10 mouse cellular contexts compared by ENCODE assay signal in genomic region chr4:56820017-56820550, GRCm38 (mm10). TPM values are rescaled to one million over a fixed set of nuclear protein-coding genes. Genes with fewer than 3 reads are reported as not detected.
DNase-seq lines count a peak whose midpoint lies in the region; ATAC-seq and TF ChIP-seq lines count a peak whose summit lies in the region.
"Had no signal": no experiment of that assay in that cellular context is flagged by ENCODE, and none has a peak within 500 bp of the region (broad histone marks: within the 10 kb centered on the region; RNA-seq: fewer than 3 reads in every experiment).

No protein-coding gene starts in this region.

- no peak overlapping the region for H3K27ac ChIP-seq in forebrain, embryonic 12.5 days
- H3K27ac ChIP-seq in forebrain, embryonic 11.5 days (ENCODE audit: low read depth, low read length): no peak overlapping the region
- no peak overlapping the region for H3K27ac ChIP-seq in limb, embryonic 14.5 days (replicated peaks; ENCODE audit: low read depth, low read length)
- no peak overlapping the region for H3K27ac ChIP-seq in limb, embryonic 10.5 days
- no peak overlapping the region for H3K27ac ChIP-seq in MEL (ENCODE audit: control insufficient read depth, low read depth, low read length)
- no peak overlapping the region for H3K27ac ChIP-seq in heart, embryonic 11.5 days (ENCODE audit: low read depth, low read length)

- TF ChIP-seq EP300 in MEL (IDR thresholded peaks at IDR 0.05; ENCODE audit: low read depth in 1 of 2, low read length in 2 of 2): no peak

- ATAC-seq in forebrain, embryonic 12.5 days (ENCODE audit: low FRiP score): 0 out of 2 replicates have a peak, but pooled peaks have one; percentile 58
- no peak for ATAC-seq in forebrain, embryonic 11.5 days (replicated peaks; ENCODE audit: low FRiP score)
- peak; percentile 41; the same call in 1 of the 2 replicates for ATAC-seq in limb, embryonic 14.5 days (ENCODE audit: low FRiP score, low read depth)
- ATAC-seq in megakaryocyte-erythroid progenitor cell, adult 5-6 weeks (replicated peaks; ENCODE audit: low FRiP score, low TSS enrichment, poor library complexity, severe bottlenecking): peak; percentile 41; the same call in 1 of the 2 replicates
- no peak for ATAC-seq in heart, embryonic 11.5 days (replicated peaks; ENCODE audit: insufficient number of reproducible peaks, low FRiP score, low TSS enrichment)

- H3K4me3 ChIP-seq in forebrain, embryonic 12.5 days (replicated peaks): no peak overlapping the region
- no peak overlapping the region for H3K4me3 ChIP-seq in forebrain, embryonic 11.5 days (ENCODE audit: low read depth, low read length)
- H3K4me3 ChIP-seq in limb, embryonic 14.5 days (replicated peaks; ENCODE audit: low read length): no peak overlapping the region
- H3K4me3 ChIP-seq in limb, embryonic 10.5 days: no peak overlapping the region
- H3K4me3 ChIP-seq in MEL (ENCODE audit: control insufficient read depth in 1 of 2, insufficient read depth in 1 of 2, low read depth in 2 of 2, low read length in 2 of 2): no peak overlapping the region
- H3K4me3 ChIP-seq in heart, embryonic 11.5 days (ENCODE audit: low read depth, low read length): no peak overlapping the region

- no peak overlapping the region for H3K4me2 ChIP-seq in forebrain, embryonic 12.5 days
- no peak overlapping the region for H3K4me2 ChIP-seq in forebrain, embryonic 11.5 days (ENCODE audit: low read depth, low read length, severe bottlenecking)
- no peak overlapping the region for H3K4me2 ChIP-seq in limb, embryonic 14.5 days (replicated peaks; ENCODE audit: low read depth, low read length, severe bottlenecking)
- no peak overlapping the region for H3K4me2 ChIP-seq in heart, embryonic 11.5 days

- TF ChIP-seq POLR2A in limb, embryonic 14.5 days (IDR thresholded peaks at IDR 0.05; ENCODE audit: borderline replicate concordance, extremely low read depth, insufficient read depth, insufficient read length): no peak
- no peak for TF ChIP-seq POLR2A in MEL (IDR thresholded peaks at IDR 0.05; ENCODE audit: control insufficient read depth in 1 of 2, insufficient read depth in 1 of 2, low read depth in 1 of 2, low read length in 2 of 2, poor library complexity in 1 of 2)

- H3K36me3 ChIP-seq in forebrain, embryonic 12.5 days (replicated peaks): peaks cover 22% of the 10 kb centered on the region
- H3K36me3 ChIP-seq in forebrain, embryonic 11.5 days (ENCODE audit: control insufficient read depth, insufficient read depth, low read length): no peaks in the 10 kb centered on the region; the same call in 1 of the 2 replicates
- peaks cover 7% of the 10 kb centered on the region; the same call in 1 of the 2 replicates for H3K36me3 ChIP-seq in limb, embryonic 14.5 days (ENCODE audit: control insufficient read depth, insufficient read depth, low read length)
- peaks cover 8% of the 10 kb centered on the region; the same call in 1 of the 2 replicates for H3K36me3 ChIP-seq in limb, embryonic 10.5 days
- H3K36me3 ChIP-seq in MEL (ENCODE audit: control insufficient read depth in 1 of 2, insufficient read depth in 2 of 2, low read length in 2 of 2): no peaks in the 10 kb centered on the region
- no peaks in the 10 kb centered on the region for H3K36me3 ChIP-seq in heart, embryonic 11.5 days (ENCODE audit: control insufficient read depth, insufficient read depth, low read length)

- no peak overlapping the region for H3K9ac ChIP-seq in forebrain, embryonic 12.5 days
- H3K9ac ChIP-seq in forebrain, embryonic 11.5 days (ENCODE audit: low read length): no peak overlapping the region
- H3K9ac ChIP-seq in limb, embryonic 14.5 days (ENCODE audit: low read depth, low read length, severe bottlenecking): no peak overlapping the region
- H3K9ac ChIP-seq in MEL (ENCODE audit: control insufficient read depth, low read depth, low read length, poor library complexity, severe bottlenecking): no peak overlapping the region
- H3K9ac ChIP-seq in heart, embryonic 11.5 days (ENCODE audit: low read depth, low read length): no peak overlapping the region

- H3K27me3 ChIP-seq in forebrain, embryonic 12.5 days: no peaks in the 10 kb centered on the region
- H3K27me3 ChIP-seq in forebrain, embryonic 11.5 days (ENCODE audit: control insufficient read depth, insufficient read depth, low read length): no peaks in the 10 kb centered on the region
- H3K27me3 ChIP-seq in limb, embryonic 14.5 days (ENCODE audit: control insufficient read depth, insufficient read depth, low read length): no peaks in the 10 kb centered on the region
- no peaks in the 10 kb centered on the region for H3K27me3 ChIP-seq in limb, embryonic 10.5 days (ENCODE audit: low read depth, poor library complexity, severe bottlenecking)
- no peaks in the 10 kb centered on the region for H3K27me3 ChIP-seq in MEL (ENCODE audit: control insufficient read depth in 1 of 2, insufficient read depth in 2 of 2, low read length in 2 of 2)
- no peaks in the 10 kb centered on the region for H3K27me3 ChIP-seq in heart, embryonic 11.5 days (ENCODE audit: control insufficient read depth, insufficient read depth, low read length)

- H3K9me3 ChIP-seq in forebrain, embryonic 12.5 days: no peaks in the 10 kb centered on the region
- H3K9me3 ChIP-seq in forebrain, embryonic 11.5 days (ENCODE audit: control insufficient read depth, low read length): no peaks in the 10 kb centered on the region
- H3K9me3 ChIP-seq in limb, embryonic 14.5 days (ENCODE audit: control insufficient read depth, low read length): no peaks in the 10 kb centered on the region
- no peaks in the 10 kb centered on the region for H3K9me3 ChIP-seq in limb, embryonic 10.5 days (replicated peaks)
- H3K9me3 ChIP-seq in MEL (replicated peaks; ENCODE audit: insufficient read depth, low read length): no peaks in the 10 kb centered on the region
- H3K9me3 ChIP-seq in heart, embryonic 11.5 days (replicated peaks; ENCODE audit: control insufficient read depth, low read length): no peaks in the 10 kb centered on the region
- H3K9me3 ChIP-seq: G1E had no signal

- H3K4me1 ChIP-seq in forebrain, embryonic 12.5 days: no peaks in the 10 kb centered on the region
- no peaks in the 10 kb centered on the region for H3K4me1 ChIP-seq in forebrain, embryonic 11.5 days (replicated peaks; ENCODE audit: control insufficient read depth, insufficient read depth, low read length)
- no peaks in the 10 kb centered on the region for H3K4me1 ChIP-seq in limb, embryonic 14.5 days (ENCODE audit: control insufficient read depth, insufficient read depth, low read length)
- peaks cover 9% of the 10 kb centered on the region for H3K4me1 ChIP-seq in limb, embryonic 10.5 days
- H3K4me1 ChIP-seq in MEL (ENCODE audit: control insufficient read depth in 1 of 2, insufficient read depth in 2 of 2, low read length in 2 of 2): no peaks in the 10 kb centered on the region
- H3K4me1 ChIP-seq in heart, embryonic 11.5 days (ENCODE audit: control insufficient read depth, insufficient read depth, low read length): no peaks in the 10 kb centered on the region

- no peaks in the 10 kb centered on the region for H3K79me2 ChIP-seq in MEL (ENCODE audit: control insufficient read depth, insufficient read depth, low read length, poor library complexity)

- TF ChIP-seq CTCF in MEL (IDR thresholded peaks at IDR 0.05 in 2 of 3, conservative IDR thresholded peaks at IDR 0.05 in 1 of 3; ENCODE audit: control insufficient read depth in 1 of 3, insufficient read depth in 1 of 3, low read depth in 2 of 3, low read length in 3 of 3, poor library complexity in 1 of 3, severe bottlenecking in 1 of 3): peak; percentile 4 to 66 (median 38); a peak in 4 of 6 replicates

- DNase-seq in forebrain, embryonic 11.5 days (ENCODE audit: low spot score): no peak
- peak; percentile 39 for DNase-seq in limb, embryonic 14.5 days (ENCODE audit: low spot score)
- no peak for DNase-seq in limb, embryonic 10.5 days (ENCODE audit: low spot score)
- DNase-seq in MEL (ENCODE audit: low read depth, low spot score): peak; percentile 45
- DNase-seq in thymus, postnatal 10 days (ENCODE audit: low spot score in 2 of 2): no peak
- DNase-seq: layer of hippocampus, adult 9-11 months had no signal

- TF ChIP-seq RAD21 in MEL (IDR thresholded peaks at IDR 0.05; ENCODE audit: low read depth, low read length): peak; percentile 78

RNA-seq across cellular contexts. Expression of gene Fam206a, which starts 17.9 kb away (rescaled TPM):
- polyA plus RNA-seq in forebrain, embryonic 12.5 days (2016; fragmentation: Nextera tagmentation; extraction: Ambion mirVana): 20.6 and 21.9 TPM in 2 replicates
- polyA plus RNA-seq in forebrain, embryonic 11.5 days (2014; fragmentation: Nextera tagmentation; extraction: Ambion mirVana): 28.3 and 30.8 TPM in 2 replicates
- polyA plus RNA-seq in limb, embryonic 14.5 days (2012; rRNA removed): 12.7 and 13.7 TPM in 2 replicates
- 18.5 and 19.4 TPM in 2 replicates for polyA plus RNA-seq in limb, embryonic 14.5 days (2014; fragmentation: Nextera tagmentation; extraction: Ambion mirVana)
- 28.0 and 28.5 TPM in 2 replicates for polyA plus RNA-seq in limb, embryonic 10.5 days (2016; fragmentation: Nextera tagmentation; extraction: Ambion mirVana)
- total RNA-seq in MEL (2012; rRNA removed): 7.3 and 8.9 TPM in 2 replicates
- polyA plus RNA-seq in MEL (2012; ENCODE audit: insufficient read depth in 1 of 2, insufficient read length in 2 of 2, low read depth in 1 of 2, low replicate concordance in 2 of 2, missing spikeins in 1 of 2): 10 to 100 TPM; 27.8 to 33.9 TPM
- 28.4 and 35.5 TPM in 2 replicates for total RNA-seq in megakaryocyte-erythroid progenitor cell, adult 5-6 weeks (2014; fragmentation: Nextera tagmentation)
- total RNA-seq in megakaryocyte-erythroid progenitor cell, adult 5-6 weeks (2017): 5.6 and 7.3 TPM in 2 replicates
- 15.2 and 16.7 TPM in 2 replicates for polyA plus RNA-seq in heart, embryonic 11.5 days (2014; fragmentation: Nextera tagmentation; extraction: Ambion mirVana)

RNA-seq across cellular contexts. Expression of gene Elp1, which starts 18.0 kb away (rescaled TPM):
- 84.7 and 90.3 TPM in 2 replicates for polyA plus RNA-seq in forebrain, embryonic 12.5 days (2016; fragmentation: Nextera tagmentation; extraction: Ambion mirVana)
- polyA plus RNA-seq in forebrain, embryonic 11.5 days (2014; fragmentation: Nextera tagmentation; extraction: Ambion mirVana): 107 and 111 TPM in 2 replicates
- 60.8 and 65.1 TPM in 2 replicates for polyA plus RNA-seq in limb, embryonic 14.5 days (2012; rRNA removed)
- polyA plus RNA-seq in limb, embryonic 14.5 days (2014; fragmentation: Nextera tagmentation; extraction: Ambion mirVana): 72.3 and 84.0 TPM in 2 replicates
- 91.9 and 96.8 TPM in 2 replicates for polyA plus RNA-seq in limb, embryonic 10.5 days (2016; fragmentation: Nextera tagmentation; extraction: Ambion mirVana)
- total RNA-seq in MEL (2012; rRNA removed): 38.4 and 41.3 TPM in 2 replicates
- 100 to 1,000 TPM in 1 of 2 experiments, 10 to 100 TPM in 1; 38.0 to 144 TPM for polyA plus RNA-seq in MEL (2012; ENCODE audit: insufficient read depth in 1 of 2, insufficient read length in 2 of 2, low read depth in 1 of 2, low replicate concordance in 2 of 2, missing spikeins in 1 of 2)
- total RNA-seq in megakaryocyte-erythroid progenitor cell, adult 5-6 weeks (2014; fragmentation: Nextera tagmentation): 83.2 and 87.6 TPM in 2 replicates
- total RNA-seq in megakaryocyte-erythroid progenitor cell, adult 5-6 weeks (2017): 29.9 and 34.8 TPM in 2 replicates
- 38.0 and 53.0 TPM in 2 replicates for polyA plus RNA-seq in heart, embryonic 11.5 days (2014; fragmentation: Nextera tagmentation; extraction: Ambion mirVana)

RNA-seq across cellular contexts. Expression of gene Ctnnal1, which starts 44.9 kb away (rescaled TPM):
- polyA plus RNA-seq in forebrain, embryonic 12.5 days (2016; fragmentation: Nextera tagmentation; extraction: Ambion mirVana): 26.6 and 28.6 TPM in 2 replicates
- 30.5 and 36.8 TPM in 2 replicates for polyA plus RNA-seq in forebrain, embryonic 11.5 days (2014; fragmentation: Nextera tagmentation; extraction: Ambion mirVana)
- 21.0 and 25.8 TPM in 2 replicates for polyA plus RNA-seq in limb, embryonic 14.5 days (2012; rRNA removed)
- polyA plus RNA-seq in limb, embryonic 14.5 days (2014; fragmentation: Nextera tagmentation; extraction: Ambion mirVana): 28.4 and 29.5 TPM in 2 replicates
- polyA plus RNA-seq in limb, embryonic 10.5 days (2016; fragmentation: Nextera tagmentation; extraction: Ambion mirVana): 29.6 and 33.2 TPM in 2 replicates
- 2.3 and 2.5 TPM in 2 replicates for total RNA-seq in MEL (2012; rRNA removed)
- 1 to 10 TPM in 1 of 2 experiments, not detected in 1; 6.3 TPM for polyA plus RNA-seq in MEL (2012; ENCODE audit: insufficient read depth in 1 of 2, insufficient read length in 2 of 2, low read depth in 1 of 2, low replicate concordance in 2 of 2, missing spikeins in 1 of 2)
- 1.1 and 8.7 TPM in 2 replicates for total RNA-seq in megakaryocyte-erythroid progenitor cell, adult 5-6 weeks (2014; fragmentation: Nextera tagmentation)
- total RNA-seq in megakaryocyte-erythroid progenitor cell, adult 5-6 weeks (2017): 5.6 and 7.6 TPM in 2 replicates
- 16.5 and 19.1 TPM in 2 replicates for polyA plus RNA-seq in heart, embryonic 11.5 days (2014; fragmentation: Nextera tagmentation; extraction: Ambion mirVana)

Comparison
In these comparisons a context has a peak if more than half of its experiments do, and no peak if none do; other contexts are left out.
1. ATAC-seq: peak in forebrain, embryonic 12.5 days (single experiment), limb, embryonic 14.5 days (single experiment) and megakaryocyte-erythroid progenitor cell, adult 5-6 weeks (single experiment); none in forebrain, embryonic 11.5 days (single experiment) and heart, embryonic 11.5 days (single experiment).
2. DNase-seq: peak in limb, embryonic 14.5 days (single experiment) and MEL (single experiment); none in forebrain, embryonic 11.5 days (single experiment), limb, embryonic 10.5 days (single experiment) and thymus, postnatal 10 days (0 of 2).